Mouse (Mus musculus): ENCODE results near the gene Kcnq5.
"Not testable (repeated sequence)": the region's sequence is repeated elsewhere in the genome, so short reads cannot be mapped to it uniquely, and the experiment has no call there.

Gene Kcnq5

DNA sequence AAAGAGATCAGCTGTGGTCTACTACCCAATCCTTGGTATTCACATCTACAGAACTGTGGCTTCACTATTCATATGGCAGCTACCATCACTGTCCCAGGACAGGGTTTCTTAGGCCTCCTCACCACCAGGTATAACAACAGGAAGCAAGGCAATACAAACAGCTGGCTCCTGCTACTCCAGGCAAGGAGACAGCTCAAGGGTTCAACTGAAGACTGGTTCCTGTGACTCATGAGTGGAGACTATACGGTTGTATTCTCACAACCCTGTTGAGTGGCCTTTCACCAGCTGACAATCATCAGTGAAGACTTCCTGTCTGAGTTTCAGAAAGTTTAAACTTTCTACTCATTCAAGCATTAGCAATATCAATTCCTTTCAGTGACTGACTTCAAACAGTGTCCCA is 327.7 kb downstream of the Kcnq5 start:
- no peak for DNase-seq (ENCODE audit: low spot score)

DNA sequence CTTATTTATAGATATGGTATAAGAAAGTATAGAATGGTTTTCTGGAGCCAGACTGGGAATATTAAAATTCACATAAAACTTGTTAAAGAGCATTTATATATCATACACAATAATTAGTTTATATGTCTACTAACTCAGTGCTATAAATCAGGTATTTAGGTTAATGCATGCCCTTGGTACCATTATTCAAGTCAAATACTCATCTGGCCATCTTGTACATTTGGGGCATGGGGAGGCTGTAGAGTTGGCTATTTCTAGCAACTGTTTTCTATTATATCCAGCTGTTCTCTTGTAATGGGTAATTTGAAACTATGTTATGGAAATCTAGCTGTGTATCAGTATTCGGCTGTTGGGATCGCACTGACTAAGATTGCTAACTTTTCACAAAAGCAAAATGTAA is 339.3 kb downstream of the Kcnq5 start:
- DNase-seq (ENCODE audit: low spot score): no peak

DNA sequence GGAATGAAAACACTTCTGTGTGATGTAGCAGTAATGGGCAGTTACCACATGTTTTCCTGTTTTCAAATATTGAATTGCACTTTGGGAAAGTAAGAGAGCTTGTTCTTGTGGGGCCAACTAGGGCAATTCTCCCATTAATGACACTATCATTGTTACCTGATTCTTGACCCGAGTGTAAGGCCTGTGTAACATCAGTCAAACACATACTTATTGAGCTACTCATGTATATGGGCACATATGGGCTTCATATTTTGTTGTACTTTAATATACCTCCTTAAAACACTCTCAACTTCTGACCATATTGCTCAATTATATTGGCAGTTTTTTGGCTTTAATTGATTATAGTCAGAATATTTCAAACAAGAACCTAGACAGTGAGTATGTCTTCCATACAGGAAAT is 339.7 kb downstream of the Kcnq5 start:
- no peak for DNase-seq (ENCODE audit: low spot score)

DNA sequence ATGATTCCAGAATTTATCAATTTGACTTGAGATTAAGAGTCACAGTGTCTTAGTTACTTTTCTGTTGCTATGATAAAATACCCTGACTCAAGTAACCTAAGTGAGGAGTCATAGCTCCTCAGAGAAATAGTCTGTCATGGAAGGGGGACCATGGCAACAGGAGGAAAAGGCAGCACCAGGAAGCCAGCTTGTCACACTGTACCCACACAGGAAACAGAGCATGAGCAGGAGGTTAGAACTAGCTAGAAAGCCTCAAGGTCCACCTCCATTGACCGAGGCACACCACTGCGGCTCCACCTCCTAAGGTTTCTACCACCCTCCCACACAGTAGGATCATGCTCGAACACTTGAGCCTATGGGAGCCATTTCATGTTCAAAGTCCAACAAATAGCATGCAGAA is 343.0 kb downstream of the Kcnq5 start:
- no peak for DNase-seq (ENCODE audit: low spot score)

DNA sequence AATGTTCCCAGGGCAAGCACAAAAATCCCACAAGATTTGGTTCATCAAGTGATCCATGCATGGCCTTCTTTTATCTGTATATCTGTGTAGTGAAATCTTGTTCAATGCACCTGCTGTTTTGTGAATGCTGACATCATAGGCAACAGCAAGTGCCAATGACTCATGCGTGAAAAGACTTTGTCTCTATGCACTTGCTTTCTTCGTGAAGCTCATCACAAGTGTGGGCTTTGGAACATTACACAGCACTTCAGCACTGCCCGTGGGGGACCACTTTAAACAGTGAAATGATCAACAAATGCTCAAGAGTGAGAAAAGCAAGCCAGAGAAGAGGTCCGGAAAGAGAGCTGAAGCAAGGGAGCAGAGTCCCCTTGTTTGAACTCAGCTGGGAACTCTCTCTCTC is 345.1 kb downstream of the Kcnq5 start:
- no peak for DNase-seq (ENCODE audit: low spot score)

DNA sequence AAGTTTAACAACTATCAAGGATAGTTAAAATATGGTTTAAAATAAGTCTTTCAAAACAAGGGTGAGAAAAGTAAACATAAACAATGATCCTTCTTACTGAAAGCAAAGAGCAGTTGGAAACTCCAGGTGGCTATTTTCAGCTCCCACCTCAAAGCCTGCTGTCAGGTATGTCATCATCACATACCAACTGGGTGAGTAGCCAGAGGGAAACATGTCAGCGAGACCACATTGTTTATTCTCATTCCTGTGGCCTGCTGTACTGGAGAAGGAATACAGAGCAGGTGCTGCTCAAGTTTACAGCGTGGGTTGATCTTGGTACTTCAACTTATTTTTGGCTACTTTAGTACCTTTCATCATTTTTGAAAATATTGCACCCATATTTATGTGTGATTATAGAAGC is 347.8 kb downstream of the Kcnq5 start:
- no peak for DNase-seq (ENCODE audit: low spot score)

DNA sequence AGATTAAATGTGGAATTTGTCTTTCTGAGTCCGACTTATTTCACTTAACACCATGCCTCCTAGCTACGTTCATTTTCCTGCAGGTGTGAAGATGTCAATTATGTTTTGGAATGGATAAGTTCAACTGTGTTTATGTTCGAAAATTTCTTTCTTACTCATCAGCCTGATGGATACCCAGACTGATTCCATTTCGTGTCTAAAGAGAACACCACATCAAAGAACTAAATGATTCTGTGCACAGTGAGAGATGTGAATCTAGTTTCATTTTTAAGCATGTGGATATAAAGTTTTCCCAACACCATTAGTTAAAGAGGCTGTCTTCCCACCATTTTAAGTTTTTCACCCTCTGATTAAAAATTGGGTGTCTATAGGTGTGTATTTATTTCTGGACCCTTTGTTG is 357.7 kb downstream of the Kcnq5 start:
- DNase-seq (ENCODE audit: low spot score): no peak

DNA sequence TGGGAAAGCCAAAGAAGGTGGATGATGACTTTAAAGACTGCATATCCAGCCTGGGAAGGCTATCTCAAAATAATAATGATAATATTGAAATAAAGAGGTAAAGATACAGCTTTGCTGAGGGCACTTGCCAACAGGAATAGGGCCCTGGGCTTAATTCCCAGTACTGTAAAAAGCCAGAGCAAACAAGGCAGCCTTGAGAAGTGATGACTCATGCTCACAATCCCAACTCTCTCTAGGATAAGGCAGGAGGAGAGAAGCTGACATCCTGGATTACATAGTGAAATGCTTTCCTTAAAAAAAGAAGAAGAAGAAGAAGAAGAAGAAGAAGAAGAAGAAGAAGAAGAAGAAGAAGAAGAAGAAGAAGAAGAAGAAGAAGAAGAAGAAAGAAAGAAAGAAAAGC is 359.2 kb downstream of the Kcnq5 start:
- DNase-seq (ENCODE audit: low spot score): no peak

DNA sequence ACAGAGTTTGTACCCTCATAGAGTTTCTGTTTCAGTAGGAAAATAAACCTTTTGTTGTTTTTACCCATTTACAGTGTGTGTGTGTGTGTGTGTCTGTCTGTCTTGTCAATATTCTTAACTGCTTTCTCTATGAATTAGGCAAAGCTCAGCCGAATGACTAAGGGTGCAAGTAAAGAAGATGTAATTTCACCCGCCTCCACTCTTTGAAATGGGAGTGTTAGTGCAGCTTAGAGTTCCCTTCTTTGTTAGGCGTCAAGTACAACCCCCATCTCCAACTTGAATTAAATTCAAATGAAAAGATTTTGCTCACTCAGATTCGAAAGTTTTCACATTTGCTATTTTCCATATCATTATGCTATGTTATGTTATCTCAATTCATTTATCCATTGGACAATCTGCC is 361.1 kb downstream of the Kcnq5 start:
- no peak for DNase-seq (ENCODE audit: low spot score)

DNA sequence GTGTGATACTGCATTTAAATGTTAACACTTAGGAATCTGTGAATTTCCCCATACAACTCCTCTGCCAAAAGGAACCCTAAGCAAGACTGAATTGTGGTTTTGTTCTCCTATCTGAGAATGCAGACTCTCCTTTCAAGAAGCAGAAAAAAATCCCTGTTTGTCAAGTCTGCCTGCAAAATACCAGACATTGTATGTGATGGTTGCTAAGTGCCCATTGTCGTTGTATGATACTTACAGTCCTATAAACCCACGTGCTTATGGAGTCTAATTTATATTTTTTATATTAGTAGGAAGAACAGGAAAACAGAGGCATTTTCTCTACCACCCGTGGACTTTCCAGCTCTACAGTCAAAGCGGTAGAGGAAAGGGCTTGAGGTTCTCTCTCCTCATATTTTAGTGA is 367.9 kb downstream of the Kcnq5 start:
- no peak for DNase-seq (ENCODE audit: low spot score)

DNA sequence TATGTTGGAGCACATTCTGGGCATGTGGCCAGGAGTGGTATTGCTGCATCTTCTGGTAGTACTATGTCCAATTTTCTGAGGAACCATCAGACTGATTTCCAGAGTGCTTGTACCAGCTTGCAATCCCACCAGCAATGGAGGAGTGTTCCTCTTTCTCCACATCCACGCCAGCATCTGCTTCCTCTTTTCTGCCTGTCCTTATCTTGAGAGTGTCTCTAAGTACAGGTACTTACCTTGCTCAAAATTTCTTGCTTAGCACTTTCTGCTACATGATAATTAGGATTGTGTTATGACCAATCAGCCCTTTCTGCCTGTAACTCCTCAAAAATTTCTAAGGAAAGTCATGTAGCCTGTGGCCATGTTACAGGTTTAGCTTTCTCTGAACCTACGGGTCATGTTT is 394.3 kb downstream of the Kcnq5 start:
- DNase-seq (ENCODE audit: low spot score): not testable (repeated sequence)

DNA sequence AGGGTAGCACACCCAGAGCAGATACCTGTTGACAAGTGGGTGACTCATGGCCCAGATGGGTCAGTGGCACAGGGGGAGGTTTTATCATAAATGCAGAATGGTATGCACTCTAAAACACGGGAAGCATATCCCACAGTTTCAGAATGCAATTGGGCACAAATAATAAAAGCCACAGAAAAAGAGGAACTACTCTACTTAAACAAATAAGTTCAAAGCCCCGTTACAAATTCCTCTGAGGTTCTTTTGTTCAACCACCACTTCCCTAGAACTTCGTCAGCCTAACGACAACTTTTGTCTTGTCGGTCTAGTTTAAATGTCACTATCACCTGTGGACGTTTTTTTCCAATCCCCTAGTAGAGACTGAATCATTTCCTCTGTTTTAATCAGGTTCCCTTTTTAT is 407.1 kb downstream of the Kcnq5 start:
- DNase-seq (ENCODE audit: low spot score): no peak

DNA sequence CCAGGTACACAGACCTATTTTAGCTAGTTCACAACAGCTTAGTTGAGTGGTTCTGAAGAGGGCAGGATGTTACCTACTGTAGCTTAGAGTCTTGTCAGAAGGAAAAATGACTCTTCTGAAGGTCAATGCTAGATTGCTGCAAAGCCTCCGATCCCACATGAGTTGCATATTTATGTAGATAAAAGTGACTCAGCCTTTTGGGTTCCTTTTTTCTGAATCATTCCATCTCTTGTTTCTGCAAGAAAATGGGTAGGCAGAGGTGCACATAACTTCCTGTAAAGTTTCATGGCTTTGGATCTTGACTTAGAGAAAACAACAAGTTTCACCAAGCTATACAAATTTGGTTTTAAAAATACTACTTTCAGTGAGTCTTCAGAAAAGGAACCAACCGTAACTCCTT is 409.0 kb downstream of the Kcnq5 start:
- no peak for DNase-seq (ENCODE audit: low spot score)

DNA sequence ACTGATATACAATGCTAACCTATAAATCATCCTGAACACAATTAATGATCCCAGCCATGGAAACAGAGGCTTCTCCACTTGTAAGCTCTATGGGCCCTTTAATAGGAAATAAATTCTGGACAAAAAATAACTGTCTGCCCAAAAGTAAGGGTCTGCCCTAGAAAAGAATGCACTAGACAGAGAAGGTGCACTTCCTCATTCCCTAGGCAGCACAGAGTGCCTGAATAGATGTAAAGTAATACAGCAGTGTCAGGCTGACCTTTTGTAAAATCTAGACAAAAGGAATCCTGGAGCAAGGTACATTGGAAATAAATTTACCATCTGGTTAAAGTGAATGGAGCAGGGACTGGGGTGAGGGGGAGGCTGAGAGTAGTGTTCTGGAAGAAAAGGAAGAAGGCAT is 417.8 kb downstream of the Kcnq5 start:
- no peak for DNase-seq (ENCODE audit: low spot score)

DNA sequence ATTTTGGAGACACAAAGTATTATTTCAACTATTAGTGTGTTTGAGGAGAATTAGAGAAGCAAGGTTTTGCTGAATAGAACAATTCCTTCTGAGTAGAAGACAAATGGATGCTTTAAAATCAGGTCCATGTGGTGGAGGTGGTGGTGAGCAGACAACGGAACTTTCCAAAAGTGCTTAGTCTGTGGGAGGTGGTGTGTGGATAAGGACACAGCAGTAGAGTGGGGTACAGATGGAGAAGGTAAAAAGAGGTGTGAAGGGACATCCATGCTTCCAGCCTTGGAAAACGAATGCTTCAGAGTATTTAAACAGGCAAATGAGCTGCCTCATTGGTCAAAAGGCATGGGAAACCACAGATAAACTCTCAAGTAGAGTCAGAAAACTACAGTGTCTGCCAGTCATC is 422.3 kb downstream of the Kcnq5 start:
- DNase-seq (ENCODE audit: low spot score): no peak

DNA sequence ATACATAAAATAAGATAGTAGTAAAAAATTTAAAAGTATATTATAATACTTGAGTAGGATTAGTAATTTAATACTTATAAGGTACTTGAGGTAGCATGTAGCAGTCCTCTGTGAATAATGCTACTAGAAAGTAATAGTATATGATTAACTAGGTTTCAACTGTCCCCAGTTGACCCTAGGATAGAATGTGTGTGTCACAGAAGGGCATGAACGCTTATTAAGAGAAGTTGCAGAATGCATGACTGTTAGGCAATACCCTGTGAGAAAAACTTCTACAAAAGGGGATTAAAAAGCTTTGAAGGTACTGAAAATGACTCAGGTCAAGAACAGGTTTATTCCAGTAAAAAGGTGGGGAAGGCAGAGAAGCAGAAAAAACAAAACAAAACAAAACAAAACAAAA is 430.9 kb downstream of the Kcnq5 start:
- no peak for DNase-seq (ENCODE audit: low spot score)

DNA sequence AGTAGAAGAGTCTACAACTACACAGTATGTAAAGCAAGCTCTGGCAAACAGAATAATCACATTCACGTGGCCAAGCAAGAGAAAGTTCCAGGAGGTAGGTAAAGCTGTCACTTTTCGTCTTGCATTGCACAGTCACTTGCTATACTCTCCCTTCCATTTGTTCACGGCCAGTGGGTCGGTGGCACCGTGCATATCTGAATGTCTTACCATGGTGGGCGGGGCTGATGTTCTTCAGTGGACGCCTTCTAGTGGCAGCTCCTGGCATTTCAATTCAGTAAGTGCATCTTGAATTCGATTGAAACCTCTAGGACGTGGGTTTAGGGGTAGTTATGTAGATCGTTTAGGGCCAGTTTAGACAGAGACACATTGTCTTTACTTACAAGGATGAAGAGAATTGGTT is 439.7 kb downstream of the Kcnq5 start:
- DNase-seq (ENCODE audit: low spot score): no peak

DNA sequence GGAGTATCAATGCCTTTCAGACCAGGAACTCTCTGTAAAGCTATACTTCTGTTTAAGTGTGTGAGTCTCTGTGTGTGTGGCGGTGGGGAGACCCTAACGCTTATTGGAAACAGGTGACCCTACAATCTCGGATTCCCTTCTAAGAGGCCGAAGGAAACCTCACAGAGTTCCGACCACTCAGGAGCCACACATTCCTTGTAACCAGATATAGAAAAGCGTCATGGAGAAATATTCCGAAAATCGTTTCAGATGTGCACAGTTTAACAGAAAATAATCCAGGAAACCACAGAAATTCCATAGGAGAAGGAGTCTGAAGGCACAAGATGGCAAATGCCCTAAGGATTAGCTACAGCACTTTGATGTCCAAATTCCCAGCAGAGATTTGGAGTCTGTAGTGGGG is 440.3 kb downstream of the Kcnq5 start:
- DNase-seq (ENCODE audit: low spot score): no peak

DNA sequence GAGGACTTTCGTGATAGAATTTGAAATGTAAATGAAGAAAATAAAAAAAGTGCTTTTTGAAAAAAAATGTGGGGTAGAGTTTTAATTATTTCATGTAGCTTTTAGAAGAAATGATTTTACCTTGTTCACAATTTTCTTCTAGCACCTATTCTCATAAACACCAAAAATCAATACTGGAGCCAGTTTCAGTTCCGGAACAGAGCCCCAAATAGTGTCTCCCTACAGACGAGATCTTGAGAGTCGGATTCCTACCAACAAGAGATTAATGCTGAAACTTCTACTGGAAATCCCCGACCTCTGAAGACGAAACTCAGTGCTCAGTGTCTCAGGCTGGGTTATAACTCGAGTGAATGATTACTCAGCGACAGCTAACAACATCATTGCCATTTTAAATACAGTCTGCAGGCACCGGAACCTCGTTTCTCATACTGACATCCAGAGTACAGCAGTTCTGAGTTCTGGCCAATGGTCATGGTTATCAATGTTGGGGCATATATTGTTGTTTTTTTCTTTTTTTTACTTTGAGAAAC is 441.6 kb downstream of the Kcnq5 start:
- DNase-seq (ENCODE audit: low spot score): no peak

DNA sequence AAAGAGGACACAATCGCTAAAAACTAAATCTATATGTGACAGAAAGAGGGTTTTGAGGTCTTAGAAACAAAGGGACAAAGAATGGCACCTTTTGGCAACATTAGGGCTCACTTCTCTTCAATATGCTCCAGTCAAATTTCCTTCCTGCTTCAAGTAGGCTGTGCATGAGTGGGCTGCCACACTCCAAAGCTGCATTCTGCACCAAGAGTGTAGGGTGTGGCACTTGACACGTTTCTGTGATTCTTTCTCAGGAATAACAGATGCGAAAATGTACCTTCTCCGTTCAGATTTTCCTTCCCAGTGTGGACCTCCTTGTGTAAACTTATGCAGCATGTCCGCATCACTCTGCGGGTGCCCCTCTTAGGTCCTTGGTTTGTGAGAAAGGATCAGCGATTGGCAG is 455.1 kb downstream of the Kcnq5 start:
- DNase-seq (ENCODE audit: low spot score): no peak

DNA sequence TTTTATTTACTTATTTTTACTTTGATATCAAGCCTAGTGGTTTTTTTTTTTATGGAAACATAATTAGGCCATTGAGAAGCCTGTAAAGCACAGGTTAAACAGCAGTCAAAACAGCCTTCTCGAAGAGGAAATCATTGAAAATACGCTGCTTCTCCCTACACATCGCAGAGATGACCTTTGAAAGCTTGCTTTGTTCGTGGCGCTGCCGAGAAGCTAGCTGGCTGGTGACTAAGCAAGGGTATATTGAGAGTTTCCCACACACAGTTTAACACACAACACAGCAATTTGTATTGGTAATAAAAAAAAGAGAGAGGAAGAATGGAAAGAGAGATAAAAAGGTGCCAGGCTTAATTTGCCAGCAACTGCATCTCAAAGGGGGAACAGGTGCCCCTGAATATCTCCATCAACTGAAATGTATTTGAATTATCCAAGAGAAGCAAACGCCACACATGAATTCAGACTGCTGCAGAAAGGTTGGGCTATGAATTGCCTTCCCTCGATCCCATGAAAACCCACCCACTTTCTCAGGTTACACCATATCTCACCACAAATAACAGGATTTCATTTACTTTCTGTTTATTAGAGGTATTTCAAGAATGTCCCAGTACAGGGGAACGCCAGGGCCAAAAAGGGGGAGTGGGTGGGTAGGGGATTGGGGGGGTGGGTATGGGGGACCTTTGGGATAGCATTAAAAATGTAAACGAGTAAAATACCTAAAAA is 461.8 kb downstream of the Kcnq5 start:
- no peak for DNase-seq (ENCODE audit: low spot score)

DNA sequence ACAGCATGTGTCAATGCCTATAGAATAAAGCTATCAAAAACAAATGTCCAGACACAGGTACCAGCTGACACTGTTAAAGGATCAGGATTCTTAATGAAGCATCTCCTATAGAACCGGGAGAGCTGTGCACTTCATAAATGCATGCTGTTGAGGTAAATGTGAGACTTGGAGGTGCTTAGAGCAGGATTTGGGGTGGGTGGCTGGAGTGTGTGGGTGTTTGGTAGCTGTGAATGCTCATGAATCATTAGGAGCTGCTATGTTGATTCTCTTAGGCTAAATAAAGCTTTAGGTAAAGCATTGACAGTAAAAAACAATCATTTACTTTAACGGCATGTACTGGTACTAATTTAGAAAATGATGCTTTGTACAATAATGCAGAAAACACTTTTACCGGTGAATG is 465.4 kb downstream of the Kcnq5 start:
- no peak for DNase-seq (ENCODE audit: low spot score)

DNA sequence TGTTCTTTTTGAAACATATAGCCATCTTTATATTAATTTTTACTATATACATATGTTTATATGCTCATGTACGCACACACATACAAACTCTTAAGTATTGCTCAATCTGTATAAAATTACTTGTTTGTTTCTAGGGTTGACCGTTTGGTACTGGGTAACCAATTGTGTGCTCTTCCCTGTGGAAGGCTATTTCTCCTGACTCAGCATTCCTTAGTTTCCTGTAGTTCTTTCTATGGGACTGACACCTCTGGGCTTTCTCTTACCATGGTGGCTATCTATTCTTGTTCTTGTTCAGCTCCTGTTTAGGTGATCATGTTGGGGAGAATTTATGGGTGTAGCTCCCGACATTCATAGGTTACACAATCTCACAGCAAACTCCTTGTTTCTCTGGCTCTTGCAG is 473.1 kb downstream of the Kcnq5 start:
- no peak for DNase-seq (ENCODE audit: low spot score)

DNA sequence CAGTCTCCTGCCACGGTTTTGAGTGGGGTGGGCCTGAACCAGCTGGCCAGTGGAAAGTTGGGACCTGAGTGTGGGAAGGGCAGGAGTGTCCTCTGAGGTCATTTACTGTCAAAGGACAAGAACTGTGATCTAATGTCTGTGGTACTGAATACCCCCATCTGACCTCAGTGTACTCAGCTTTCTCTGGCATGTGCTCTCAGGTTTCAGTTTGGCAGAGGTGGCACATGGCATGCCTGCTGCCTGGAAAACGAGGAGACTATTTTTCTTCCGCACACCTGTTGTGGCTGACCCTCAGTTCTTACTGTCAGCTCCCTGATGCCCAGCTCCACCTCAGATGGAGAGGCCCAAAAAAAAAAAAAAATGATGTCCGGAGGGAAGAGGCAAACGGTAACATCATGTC is 475.5 kb downstream of the Kcnq5 start:
- DNase-seq (ENCODE audit: low spot score): no peak

DNA sequence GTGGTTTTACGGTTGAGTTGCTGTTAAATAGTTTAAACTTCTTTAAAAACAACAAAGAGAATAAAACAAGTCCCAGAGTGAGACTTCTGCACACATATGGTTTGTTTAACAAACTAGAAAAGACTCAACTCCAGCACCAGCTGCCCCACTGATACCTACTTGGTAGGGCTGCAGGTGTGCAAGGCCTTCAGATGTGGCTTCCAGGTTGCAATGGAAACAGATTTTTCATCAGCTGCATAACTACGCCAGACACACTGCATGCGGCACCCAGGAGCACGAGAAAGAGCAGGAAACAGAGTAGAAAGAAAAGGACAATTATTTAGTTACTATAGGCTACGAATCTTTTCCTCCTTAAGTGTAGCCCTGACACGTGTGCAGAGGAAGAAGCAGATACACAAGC is 492.4 kb downstream of the Kcnq5 start:
- DNase-seq (ENCODE audit: low spot score): no peak
